Mouse (Mus musculus): ENCODE measurements around the gene Mettl9. TPM values are rescaled to one million over a fixed set of nuclear protein-coding genes. Genes with fewer than 3 reads are reported as not detected.
A peak's percentile ranks its signal among the peaks of the same experiment; 100 is the strongest.

Gene Mettl9
- polyA plus RNA-seq, 1 experiment from 2014 or later = 200 TPM

- no peaks in the 10 kb centered on the region for H3K27me3 ChIP-seq (ENCODE audit: control insufficient read depth, insufficient read depth, low read length)
- peaks cover 3% of the 10 kb centered on the region; the same call in 1 of the 2 replicates for H3K36me3 ChIP-seq (ENCODE audit: control insufficient read depth, insufficient read depth, low read length)
- no peak overlapping the region for H3K4me2 ChIP-seq (ENCODE audit: low read depth, low read length)
- H3K4me1 ChIP-seq (ENCODE audit: control insufficient read depth, insufficient read depth, low read length) = no peaks in the 10 kb centered on the region
- ATAC-seq (ENCODE audit: low read depth) = no peak
- 95% methylated on average over 4 of the region's 4 CpGs for WGBS
- H3K27ac ChIP-seq (ENCODE audit: low read depth, low read length) = no peak overlapping the region
- no peaks in the 10 kb centered on the region for H3K9me3 ChIP-seq (ENCODE audit: control insufficient read depth, low read length)
- no peak overlapping the region for H3K9ac ChIP-seq (replicated peaks; ENCODE audit: low read depth, low read length)
- no peak overlapping the region for H3K4me3 ChIP-seq (ENCODE audit: low read depth, low read length)
These were observed 37.0 kb downstream of the Mettl9 start for GRCm38 (mm10) chr7:121071276-121071675.

- Histone ChIP-seq H3K4me1 (ENCODE audit: control insufficient read depth, insufficient read depth, low read length) (no peaks in the 10 kb centered on the region), H3K4me2 (ENCODE audit: low read depth, low read length) (no peak overlapping the region), H3K9me3 (ENCODE audit: control insufficient read depth, low read length) (no peaks in the 10 kb centered on the region), H3K36me3 (ENCODE audit: control insufficient read depth, insufficient read depth, low read length) (peaks cover 12% of the 10 kb centered on the region; the same call in 1 of the 2 replicates), H3K4me3 (ENCODE audit: low read depth, low read length) (no peak overlapping the region), H3K27ac (ENCODE audit: low read depth, low read length) (no peak overlapping the region), H3K27me3 (ENCODE audit: control insufficient read depth, insufficient read depth, low read length) (no peaks in the 10 kb centered on the region), H3K9ac (replicated peaks; ENCODE audit: low read depth, low read length) (no peak overlapping the region)
- no peak for ATAC-seq (ENCODE audit: low read depth)
- WGBS = 89% methylated on average over 5 of the region's 5 CpGs
These were observed 38.3 kb downstream of the Mettl9 start for GRCm38 (mm10) chr7:121072506-121072905.

DNA sequence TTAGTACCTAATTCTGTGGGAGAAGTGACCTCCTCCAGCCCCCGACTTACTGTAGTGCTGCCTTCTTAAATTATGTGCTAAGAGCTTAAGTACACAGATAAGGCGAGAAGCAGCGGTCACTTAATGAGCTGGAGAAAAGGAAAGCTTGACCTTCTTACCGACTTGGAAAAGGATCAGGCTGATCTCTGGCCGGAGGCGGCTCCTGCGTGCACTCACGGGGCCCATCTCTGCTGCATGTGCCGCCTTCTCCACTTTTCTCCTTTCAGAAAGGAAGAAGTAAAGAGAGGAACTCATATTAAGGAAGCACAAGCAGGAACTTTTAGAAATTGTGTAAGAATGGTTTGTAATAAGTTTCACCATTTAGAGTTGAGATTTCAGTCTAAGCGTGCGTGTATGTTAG is 40.0 kb downstream of the Mettl9 start, which contains the start of gene Igsf6:
Igsf6 (minus strand) TSS at position 292 of the 400 bp plus-strand sequence.
- no peak within 1 kb of the TSS for H3K4me2 ChIP-seq (ENCODE audit: low read depth, low read length)
- WGBS = 86% methylated on average over 11 of the region's 11 CpGs
- no peaks in the 10 kb centered on the region for H3K9me3 ChIP-seq (ENCODE audit: control insufficient read depth, low read length)
- H3K9ac ChIP-seq (replicated peaks; ENCODE audit: low read depth, low read length) = no peak within 1 kb of the TSS
- peaks cover 12% of the 10 kb centered on the region; the same call in 1 of the 2 replicates for H3K36me3 ChIP-seq (ENCODE audit: control insufficient read depth, insufficient read depth, low read length)
- no peak for ATAC-seq (ENCODE audit: low read depth)
- H3K27me3 ChIP-seq (ENCODE audit: control insufficient read depth, insufficient read depth, low read length) = no peaks in the 10 kb centered on the region
- no peak within 1 kb of the TSS for H3K27ac ChIP-seq (ENCODE audit: low read depth, low read length)
- no peaks in the 10 kb centered on the region for H3K4me1 ChIP-seq (ENCODE audit: control insufficient read depth, insufficient read depth, low read length)
- H3K4me3 ChIP-seq (ENCODE audit: low read depth, low read length) = no peak within 1 kb of the TSS

- no peak for ATAC-seq (ENCODE audit: low read depth)
- H3K36me3 ChIP-seq (ENCODE audit: control insufficient read depth, insufficient read depth, low read length) = peaks cover 12% of the 10 kb centered on the region; the same call in 1 of the 2 replicates
- H3K27ac ChIP-seq (ENCODE audit: low read depth, low read length) = no peak overlapping the region
- no peak overlapping the region for H3K4me2 ChIP-seq (ENCODE audit: low read depth, low read length)
- no peak overlapping the region for H3K4me3 ChIP-seq (ENCODE audit: low read depth, low read length)
- H3K27me3 ChIP-seq (ENCODE audit: control insufficient read depth, insufficient read depth, low read length) = no peaks in the 10 kb centered on the region
- H3K9ac ChIP-seq (replicated peaks; ENCODE audit: low read depth, low read length) = no peak overlapping the region
- no peaks in the 10 kb centered on the region for H3K4me1 ChIP-seq (ENCODE audit: control insufficient read depth, insufficient read depth, low read length)
- WGBS = 88% methylated on average over 6 of the region's 6 CpGs
- no peaks in the 10 kb centered on the region for H3K9me3 ChIP-seq (ENCODE audit: control insufficient read depth, low read length)
These were observed 40.7 kb downstream of the Mettl9 start for GRCm38 (mm10) chr7:121074801-121075400.

DNA sequence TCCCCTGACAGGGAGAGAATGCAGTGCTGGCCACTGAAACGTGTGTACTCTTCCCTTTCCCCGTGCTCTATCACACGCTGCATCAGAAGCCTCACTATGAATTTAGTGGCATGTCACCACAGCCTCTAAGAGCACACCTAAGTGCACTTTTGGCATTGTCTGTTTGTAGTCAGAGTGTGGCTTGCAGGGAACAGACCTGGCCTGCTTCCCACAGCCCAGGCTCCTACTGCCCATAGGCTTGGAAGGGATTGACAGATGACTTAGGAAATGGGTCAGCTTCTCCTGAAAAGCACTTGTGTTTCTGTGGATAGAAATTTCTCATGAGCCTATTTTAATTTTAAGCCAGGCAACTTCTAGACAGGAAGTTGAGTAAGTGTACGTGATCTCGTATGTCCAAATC is 41.2 kb downstream of the Mettl9 start:
- Histone ChIP-seq H3K9me3 (ENCODE audit: control insufficient read depth, low read length) (no peaks in the 10 kb centered on the region), H3K9ac (replicated peaks; ENCODE audit: low read depth, low read length) (no peak overlapping the region), H3K4me1 (ENCODE audit: control insufficient read depth, insufficient read depth, low read length) (no peaks in the 10 kb centered on the region), H3K27me3 (ENCODE audit: control insufficient read depth, insufficient read depth, low read length) (no peaks in the 10 kb centered on the region), H3K27ac (ENCODE audit: low read depth, low read length) (no peak overlapping the region), H3K4me2 (ENCODE audit: low read depth, low read length) (no peak overlapping the region), H3K4me3 (ENCODE audit: low read depth, low read length) (no peak overlapping the region), H3K36me3 (ENCODE audit: control insufficient read depth, insufficient read depth, low read length) (peaks cover 12% of the 10 kb centered on the region; the same call in 1 of the 2 replicates)
- ATAC-seq (ENCODE audit: low read depth) = no peak
- 94% methylated on average over 5 of the region's 5 CpGs for WGBS

DNA sequence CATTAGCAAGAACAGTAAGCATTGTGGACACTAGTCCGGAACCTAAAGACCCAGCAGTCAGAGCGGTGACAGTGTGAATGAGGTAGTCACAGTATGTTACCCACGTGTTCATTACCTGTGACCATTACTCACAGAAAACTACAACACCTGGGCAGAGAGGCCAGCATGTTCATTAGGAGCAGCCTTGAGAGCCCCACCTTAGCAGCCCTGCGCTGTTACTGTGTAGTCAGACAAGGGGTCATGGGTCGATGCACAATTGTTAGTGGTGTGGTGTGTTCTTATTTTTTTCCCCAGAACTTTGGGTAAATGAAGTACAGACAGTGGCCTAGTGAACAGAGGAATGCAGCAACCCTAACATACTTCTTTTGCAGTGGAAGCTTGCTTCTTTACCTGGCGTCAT is 43.1 kb downstream of the Mettl9 start:
- no peaks in the 10 kb centered on the region for H3K9me3 ChIP-seq (ENCODE audit: control insufficient read depth, low read length)
- peaks cover 12% of the 10 kb centered on the region; the same call in 1 of the 2 replicates for H3K36me3 ChIP-seq (ENCODE audit: control insufficient read depth, insufficient read depth, low read length)
- H3K9ac ChIP-seq (replicated peaks; ENCODE audit: low read depth, low read length) = no peak overlapping the region
- no peaks in the 10 kb centered on the region for H3K4me1 ChIP-seq (ENCODE audit: control insufficient read depth, insufficient read depth, low read length)
- H3K27me3 ChIP-seq (ENCODE audit: control insufficient read depth, insufficient read depth, low read length) = no peaks in the 10 kb centered on the region
- no peak overlapping the region for H3K27ac ChIP-seq (ENCODE audit: low read depth, low read length)
- WGBS = 96% methylated on average over 6 of the region's 6 CpGs
- no peak overlapping the region for H3K4me2 ChIP-seq (ENCODE audit: low read depth, low read length)
- H3K4me3 ChIP-seq (ENCODE audit: low read depth, low read length) = no peak overlapping the region
- ATAC-seq (ENCODE audit: low read depth) = peak; percentile 41; the same call in 1 of the 2 replicates

DNA sequence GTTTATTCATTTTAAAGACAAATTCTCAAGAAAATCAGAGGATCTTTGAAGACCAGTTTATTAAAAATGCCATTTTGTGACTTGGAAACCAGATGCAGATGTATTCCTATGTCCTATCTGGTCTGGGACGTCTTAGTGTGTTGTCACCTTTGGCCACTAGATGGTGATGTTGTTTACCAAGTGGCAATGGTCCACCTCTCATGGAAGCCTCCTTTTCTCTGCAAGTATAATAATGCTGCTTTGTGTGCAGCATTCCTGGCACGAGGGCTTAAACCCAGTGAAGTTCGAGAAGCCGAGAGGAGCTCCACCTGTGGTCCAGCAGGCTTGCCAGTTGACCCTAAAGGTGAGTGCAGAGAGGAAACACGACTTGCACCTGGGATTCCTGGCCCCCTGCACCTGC is 43.6 kb downstream of the Mettl9 start:
- Histone ChIP-seq H3K36me3 (ENCODE audit: control insufficient read depth, insufficient read depth, low read length) (peaks cover 12% of the 10 kb centered on the region; the same call in 1 of the 2 replicates), H3K4me2 (ENCODE audit: low read depth, low read length) (no peak overlapping the region), H3K27ac (ENCODE audit: low read depth, low read length) (no peak overlapping the region), H3K9ac (replicated peaks; ENCODE audit: low read depth, low read length) (no peak overlapping the region), H3K9me3 (ENCODE audit: control insufficient read depth, low read length) (no peaks in the 10 kb centered on the region), H3K4me1 (ENCODE audit: control insufficient read depth, insufficient read depth, low read length) (no peaks in the 10 kb centered on the region), H3K27me3 (ENCODE audit: control insufficient read depth, insufficient read depth, low read length) (no peaks in the 10 kb centered on the region), H3K4me3 (ENCODE audit: low read depth, low read length) (no peak overlapping the region)
- peak; percentile 91 for ATAC-seq (ENCODE audit: low read depth)
- 12% methylated on average over 5 of the region's 5 CpGs for WGBS

GRCm38 (mm10) chr7:121081350-121081749 is 47.1 kb downstream of the Mettl9 start, which contains the start of gene Otoa:
TSS of gene Otoa (plus strand) at chr7:121081650.
- no peak within 1 kb of the TSS for H3K27ac ChIP-seq (ENCODE audit: low read depth, low read length)

GRCm38 (mm10) chr7:121081816-121082215 is 47.6 kb downstream of the Mettl9 start:
- H3K9ac ChIP-seq (replicated peaks; ENCODE audit: low read depth, low read length) = no peak overlapping the region
- no peak overlapping the region for H3K4me2 ChIP-seq (ENCODE audit: low read depth, low read length)
- H3K27ac ChIP-seq (ENCODE audit: low read depth, low read length) = no peak overlapping the region
- 83% methylated on average over 2 of the region's 2 CpGs for WGBS
- H3K9me3 ChIP-seq (ENCODE audit: control insufficient read depth, low read length) = no peaks in the 10 kb centered on the region
- no peak overlapping the region for H3K4me3 ChIP-seq (ENCODE audit: low read depth, low read length)
- no peaks in the 10 kb centered on the region for H3K27me3 ChIP-seq (ENCODE audit: control insufficient read depth, insufficient read depth, low read length)
- H3K4me1 ChIP-seq (ENCODE audit: control insufficient read depth, insufficient read depth, low read length) = 0 out of 2 replicates have a peak, but pooled peaks cover 2% of the 10 kb centered on the region
- H3K36me3 ChIP-seq (ENCODE audit: control insufficient read depth, insufficient read depth, low read length) = 0 out of 2 replicates have a peak, but pooled peaks cover 5% of the 10 kb centered on the region
- no peak for ATAC-seq (ENCODE audit: low read depth)

More at GRCm38 (mm10) chr7:121081350-121081749, 47.1 kb downstream of the Mettl9 start, which contains the start of gene Otoa:
- Histone ChIP-seq H3K9ac (replicated peaks; ENCODE audit: low read depth, low read length) (no peak within 1 kb of the TSS), H3K4me2 (ENCODE audit: low read depth, low read length) (no peak within 1 kb of the TSS), H3K36me3 (ENCODE audit: control insufficient read depth, insufficient read depth, low read length) (0 out of 2 replicates have a peak, but pooled peaks cover 8% of the 10 kb centered on the region), H3K27me3 (ENCODE audit: control insufficient read depth, insufficient read depth, low read length) (no peaks in the 10 kb centered on the region), H3K4me1 (ENCODE audit: control insufficient read depth, insufficient read depth, low read length) (0 out of 2 replicates have a peak, but pooled peaks cover 2% of the 10 kb centered on the region), H3K9me3 (ENCODE audit: control insufficient read depth, low read length) (no peaks in the 10 kb centered on the region), H3K4me3 (ENCODE audit: low read depth, low read length) (no peak within 1 kb of the TSS)
- WGBS = 90% methylated on average over 4 of the region's 4 CpGs
- ATAC-seq (ENCODE audit: low read depth) = no peak
